Mouse (Mus musculus) heart, postnatal 0 days (tissue): ENCODE measurements around the gene Fam208a.

Source experiments
- CTCF ChIP-seq: IDR thresholded peaks from 2 replicates; pipeline ENCODE4 v1.5.1; 2016; ENCODE audit warnings: antibody characterized with exemption, control low read depth, low read depth
- EP300 ChIP-seq: IDR thresholded peaks from 2 replicates; pipeline ENCODE4 v1.6.1; 2016; ENCODE audit warnings: antibody characterized with exemption, low read depth

DNA sequence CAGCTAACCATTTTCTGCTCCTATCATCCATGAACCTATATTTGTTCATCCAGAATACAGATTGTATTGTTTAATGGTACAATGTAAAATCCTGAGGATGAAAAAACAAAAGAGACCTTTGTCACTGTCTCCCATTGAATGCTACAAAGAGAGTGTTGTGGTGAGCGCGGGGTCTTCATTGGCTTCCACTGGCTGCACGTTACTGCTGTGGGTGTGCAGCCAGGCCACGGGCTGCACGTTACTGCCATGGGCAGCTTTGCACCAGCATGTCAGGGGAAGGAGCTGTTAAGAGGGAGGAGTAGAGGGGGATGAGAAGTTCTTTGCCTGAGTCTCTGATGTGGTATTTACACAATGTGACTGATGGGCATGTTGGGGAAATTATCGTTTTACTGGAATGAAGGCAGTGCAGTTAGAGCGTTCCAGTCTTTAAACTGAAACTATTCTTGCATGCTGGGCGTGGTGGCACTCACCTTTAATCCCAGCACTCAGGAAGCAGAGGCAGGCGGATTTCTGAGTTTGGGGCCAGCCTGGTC is 36.8 kb upstream of the Fam208a start:
- TF ChIP-seq CTCF, result no peak
- TF ChIP-seq EP300, result no peak
